Mouse (Mus musculus) liver, embryonic 14.5 days (tissue): ENCODE measurements around the gene Polr3gl.

ENCODE experiments used
- CTCF ChIP-seq: IDR thresholded peaks from 2 replicates; pipeline ENCODE4 v1.5.1; 2016; ENCODE audit warnings: antibody characterized with exemption, low read depth, control low read depth
- EP300 ChIP-seq: IDR thresholded peaks from 2 replicates; pipeline ENCODE4 v1.6.1; 2016; ENCODE audit warnings: antibody characterized with exemption, low read depth

- no peak for TF ChIP-seq CTCF
- no peak for TF ChIP-seq EP300
Measured at GRCm38 (mm10) chr3:96555041-96555596, 38.9 kb downstream of the Polr3gl start.
